Mouse (Mus musculus) midbrain, postnatal 0 days (tissue): ENCODE measurements at regions not wholly inside any gene's neighbourhood (a gene's known extent, or its start where the extent isn't known, plus 50 kb on each side); places are given as distances from the start of the nearest gene placed in this dataset.
A peak's percentile ranks its signal among the peaks of the same experiment; 100 is the strongest.
"Not testable (repeated sequence)": the region's sequence is repeated elsewhere in the genome, so short reads cannot be mapped to it uniquely, and the experiment has no call there.

ENCODE experiments used
- ATAC-seq: fragments of 200-750 bp; cut with Nextera tagmentation; 2 replicates; pipeline ENCODE4 v1.8.0; 2017; ENCODE audit warnings: moderate number of reproducible peaks, mild to moderate bottlenecking, moderate TSS enrichment, moderate library complexity; ENCODE audit not compliant: low FRiP score
- DNase-seq: peaks from one replicate; pipeline ENCODE4 v3.0.0-alpha.2; 2015; ENCODE audit warnings: low spot score
- H3K27ac ChIP-seq: fragments of 300-500 bp; sonication (generic); 2 replicates; pipeline ENCODE4 v1.5.1; 2014; ENCODE audit warnings: low read depth, mild to moderate bottlenecking, low read length, mixed read lengths
- H3K27me3 ChIP-seq: fragments of 300-500 bp; sonication (generic); 2 replicates; pipeline ENCODE4 v1.6.1; 2014; ENCODE audit warnings: low read length, control low read depth, mixed read lengths; ENCODE audit not compliant: insufficient read depth
- H3K36me3 ChIP-seq: fragments of 300-500 bp; sonication (generic); 2 replicates; pipeline ENCODE4 v1.6.1; 2014; ENCODE audit warnings: low read length, control low read depth, mixed read lengths; ENCODE audit not compliant: insufficient read depth
- H3K4me1 ChIP-seq: fragments of 300-500 bp; sonication (generic); 2 replicates; pipeline ENCODE4 v1.6.1; 2014; ENCODE audit warnings: mild to moderate bottlenecking, control low read depth, antibody characterized with exemption, low read length, mixed read lengths; ENCODE audit not compliant: insufficient read depth
- H3K4me2 ChIP-seq: fragments of 300-500 bp; sonication (generic); 2 replicates; pipeline ENCODE4 v1.6.1; 2014; ENCODE audit warnings: low read depth, mild to moderate bottlenecking, low read length, mixed read lengths; ENCODE audit not compliant: poor library complexity, severe bottlenecking
- H3K4me3 ChIP-seq: fragments of 300-500 bp; sonication (generic); 2 replicates; pipeline ENCODE4 v1.5.1; 2014; ENCODE audit warnings: low read depth, mild to moderate bottlenecking, low read length, moderate library complexity
- H3K9ac ChIP-seq: fragments of 300-500 bp; sonication (generic); replicated peaks from 2 replicates; pipeline ENCODE4 v1.6.1; 2014; ENCODE audit warnings: mild to moderate bottlenecking, low read length, moderate library complexity, mixed read lengths; ENCODE audit not compliant: poor library complexity, severe bottlenecking
- H3K9me3 ChIP-seq: fragments of 300-500 bp; sonication (generic); 2 replicates; pipeline ENCODE4 v1.6.1; 2016; ENCODE audit warnings: low read length, control low read depth
- CTCF ChIP-seq: IDR thresholded peaks from 2 replicates; pipeline ENCODE4 v1.5.1; 2016; ENCODE audit warnings: antibody characterized with exemption, mild to moderate bottlenecking
- WGBS: fragments of 180-500 bp; shearing (Covaris S2); extraction: QIAGEN DNeasy Blood & Tissue Kit; methylation state at CpG from one replicate; pipeline ENCODE4 v1.1.7; 2014; 5-methylcytosine and 5-hydroxymethylcytosine counted together

- DNase-seq (no peak), ATAC-seq (no peak)
- no peaks in the 10 kb centered on the region for H3K27me3 ChIP-seq
- no peak overlapping the region for H3K4me3 ChIP-seq
- H3K36me3 ChIP-seq, result no peaks in the 10 kb centered on the region
- H3K9ac ChIP-seq, result no peak overlapping the region
- H3K4me1 ChIP-seq, result no peaks in the 10 kb centered on the region
- H3K27ac ChIP-seq, result no peak overlapping the region
- WGBS, result 93% methylated on average over 4 of the region's 4 CpGs
- no peaks in the 10 kb centered on the region for H3K9me3 ChIP-seq
- no peak overlapping the region for H3K4me2 ChIP-seq
- no peak for TF ChIP-seq CTCF
Observed at GRCm38 (mm10) chr9:11328900-11329299, 424.3 kb upstream of the Cntn5 start.

DNA sequence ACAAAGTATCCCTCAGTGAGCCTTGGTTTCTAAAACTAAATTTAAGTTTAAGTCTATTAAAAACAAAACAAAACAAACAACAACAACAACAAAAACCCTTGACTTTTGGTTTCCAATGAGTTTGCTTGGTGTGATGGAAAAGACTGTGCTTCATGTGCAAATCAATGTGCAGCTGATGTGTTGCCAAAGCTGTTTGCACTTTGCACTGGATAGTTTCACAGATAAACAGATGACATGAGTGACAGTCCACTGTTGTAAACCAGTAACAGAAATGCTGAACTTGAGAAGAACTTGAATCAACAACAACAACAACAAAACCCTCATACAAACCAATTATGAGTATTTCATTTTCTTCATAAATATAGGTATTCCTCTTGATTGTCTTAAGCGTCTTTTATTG lies 412.6 kb upstream of the Cntn5 start:
- Histone ChIP-seq H3K27ac (no peak overlapping the region), H3K9me3 (no peaks in the 10 kb centered on the region), H3K4me2 (no peak overlapping the region), H3K9ac (no peak overlapping the region), H3K27me3 (no peaks in the 10 kb centered on the region), H3K36me3 (no peaks in the 10 kb centered on the region), H3K4me1 (no peaks in the 10 kb centered on the region), H3K4me3 (no peak overlapping the region)
- WGBS, result 91% methylated on average over 1 of the region's 1 CpGs
- no peak for TF ChIP-seq CTCF
- ATAC-seq (no peak), DNase-seq (no peak)

- WGBS, result 97% methylated on average over 17 of the region's 17 CpGs
Observed at GRCm38 (mm10) chr9:11297116-11297515, 392.5 kb upstream of the Cntn5 start.

DNA sequence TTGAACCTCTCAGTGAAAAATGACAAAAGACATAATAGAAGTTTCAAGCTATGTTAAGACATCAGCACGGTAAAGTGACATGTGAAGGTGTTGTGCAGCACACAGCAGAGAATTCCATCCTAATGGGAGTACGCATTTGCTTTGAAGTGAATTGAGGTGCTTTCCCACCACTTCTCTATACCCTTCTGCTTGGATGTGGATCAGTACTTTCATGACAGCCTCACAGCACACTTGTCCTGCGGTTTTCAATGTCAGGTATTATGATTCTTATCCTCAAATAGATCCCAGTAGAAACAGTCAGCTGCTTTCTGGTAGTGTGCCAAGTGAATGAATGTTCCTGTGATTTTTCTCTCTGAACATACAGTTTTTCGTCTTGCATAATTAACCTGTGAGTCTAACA lies 380.6 kb upstream of the Cntn5 start:
- no peak overlapping the region for H3K4me2 ChIP-seq
- 69% methylated on average over 4 of the region's 4 CpGs for WGBS
- H3K4me1 ChIP-seq, result no peaks in the 10 kb centered on the region
- H3K9ac ChIP-seq, result no peak overlapping the region
- TF ChIP-seq CTCF, result no peak
- H3K27ac ChIP-seq, result no peak overlapping the region
- DNase-seq (no peak), ATAC-seq (no peak; the same call in 1 of the 2 replicates)
- no peaks in the 10 kb centered on the region for H3K9me3 ChIP-seq
- no peaks in the 10 kb centered on the region for H3K36me3 ChIP-seq
- H3K27me3 ChIP-seq, result no peaks in the 10 kb centered on the region
- no peak overlapping the region for H3K4me3 ChIP-seq

More at GRCm38 (mm10) chr9:11297116-11297515, 392.5 kb upstream of the Cntn5 start:
- H3K4me1 ChIP-seq, H3K4me2 ChIP-seq, H3K9ac ChIP-seq, H3K9me3 ChIP-seq, ATAC-seq, H3K27me3 ChIP-seq, H3K27ac ChIP-seq, H3K36me3 ChIP-seq, H3K4me3 ChIP-seq, DNase-seq: not testable (repeated sequence)

DNA sequence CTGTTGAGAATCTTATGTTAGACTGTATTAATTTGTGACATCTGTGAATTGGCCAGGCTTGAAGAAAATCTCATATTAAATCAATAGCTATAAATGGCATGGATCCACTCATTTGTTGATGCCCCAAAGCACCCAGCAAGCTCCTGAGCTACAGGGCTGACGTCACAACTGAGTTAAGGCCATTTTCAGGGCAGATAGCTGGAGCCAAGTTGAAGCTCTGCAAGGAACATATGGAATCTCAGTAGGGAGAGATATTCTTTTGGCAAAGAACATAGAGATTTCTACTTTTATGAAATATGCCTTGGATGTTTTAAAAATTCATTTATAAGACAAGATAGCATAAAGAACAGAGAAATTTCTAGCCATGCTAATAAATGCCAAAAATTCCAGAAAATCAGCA lies 380.0 kb upstream of the Cntn5 start:
- Histone ChIP-seq H3K4me1 (no peaks in the 10 kb centered on the region), H3K4me2 (no peak overlapping the region), H3K9ac (no peak overlapping the region), H3K27me3 (no peaks in the 10 kb centered on the region), H3K27ac (no peak overlapping the region), H3K9me3 (no peaks in the 10 kb centered on the region), H3K4me3 (no peak overlapping the region), H3K36me3 (no peaks in the 10 kb centered on the region)
- no peak for ATAC-seq
- TF ChIP-seq CTCF, result no peak
- peak; percentile 22 for DNase-seq
- 76% methylated on average over 1 of the region's 1 CpGs for WGBS

GRCm38 (mm10) chr9:11279409-11280127 lies 375.0 kb upstream of the Cntn5 start:
- H3K27me3 ChIP-seq, result no peaks in the 10 kb centered on the region
- H3K9ac ChIP-seq, result no peak overlapping the region
- DNase-seq, result no peak
- H3K9me3 ChIP-seq, result no peaks in the 10 kb centered on the region
- WGBS, result 73% methylated on average over 5 of the region's 5 CpGs
- ATAC-seq, result no peak
- no peak overlapping the region for H3K4me3 ChIP-seq
- H3K27ac ChIP-seq, result no peak overlapping the region
- H3K4me2 ChIP-seq, result no peak overlapping the region
- no peaks in the 10 kb centered on the region for H3K36me3 ChIP-seq
- no peaks in the 10 kb centered on the region for H3K4me1 ChIP-seq
- TF ChIP-seq CTCF, result no peak
